Mouse (Mus musculus) megakaryocyte-erythroid progenitor cell, adult 5 weeks (primary cell): ENCODE results near the gene Fga. TPM values are rescaled to one million over a fixed set of nuclear protein-coding genes. Genes with fewer than 3 reads are reported as not detected.

Experiments
- polyA plus RNA-seq: library from polyadenylated mRNA; stranded (reverse); fragments of >175 nt; gene quantifications from 2 replicates; pipeline ENCODE4 v1.2.3, GENCODE M21; 2012

The Fga gene
- polyA plus RNA-seq, result not detected in 2 replicates

DNA sequence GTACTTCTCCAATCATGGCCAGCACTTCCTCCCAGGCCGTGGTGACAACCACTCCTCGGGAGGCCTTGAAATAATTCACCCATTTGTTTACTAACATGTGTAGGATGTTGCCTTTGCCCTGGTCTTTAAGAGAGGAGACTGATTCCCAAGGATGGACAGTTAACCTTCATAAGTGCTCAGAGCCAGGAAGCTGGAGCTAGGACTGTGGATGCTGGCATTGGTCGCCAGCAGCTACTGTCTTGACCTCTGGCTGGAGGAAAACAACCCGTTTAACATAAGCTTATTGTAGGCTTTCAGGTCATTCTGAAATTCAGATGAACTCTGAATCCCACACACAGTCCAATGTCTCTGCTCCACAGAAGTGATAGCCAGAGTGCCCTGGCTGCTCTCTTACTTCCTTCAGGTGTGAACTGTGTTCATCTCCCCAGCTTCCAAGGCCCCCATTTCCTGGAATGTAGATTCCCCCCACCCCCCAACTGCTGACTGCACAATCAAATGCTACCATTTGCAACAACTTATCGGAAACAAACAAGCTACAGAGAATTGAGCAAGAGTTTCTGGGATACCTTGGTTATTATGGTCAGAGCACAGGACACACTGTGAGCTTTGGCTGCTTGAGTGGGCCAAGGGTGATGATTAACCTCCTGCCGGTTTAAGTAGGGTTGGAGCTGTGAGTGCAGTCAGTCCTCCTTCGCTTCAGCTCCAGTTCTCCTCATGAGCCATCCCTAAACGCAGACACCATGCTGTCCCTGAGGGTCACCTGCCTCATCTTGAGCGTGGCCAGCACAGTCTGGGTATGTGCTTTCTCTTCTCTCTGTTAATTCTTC lies at the start of gene Fga:
TSS of gene Fga (plus strand) at position 602 of the 827 bp plus-strand sequence.

GRCm38 (mm10) chr3:83007557-83007956 lies 18.3 kb upstream of the Fga start, which contains the start of gene Fgg:
TSS of gene Fgg (plus strand) at chr3:83007724.

GRCm38 (mm10) chr3:83049680-83050079 lies 23.8 kb downstream of the Fga start, which contains the start of gene Fgb:
TSS of gene Fgb (minus strand) at chr3:83049863.

DNA sequence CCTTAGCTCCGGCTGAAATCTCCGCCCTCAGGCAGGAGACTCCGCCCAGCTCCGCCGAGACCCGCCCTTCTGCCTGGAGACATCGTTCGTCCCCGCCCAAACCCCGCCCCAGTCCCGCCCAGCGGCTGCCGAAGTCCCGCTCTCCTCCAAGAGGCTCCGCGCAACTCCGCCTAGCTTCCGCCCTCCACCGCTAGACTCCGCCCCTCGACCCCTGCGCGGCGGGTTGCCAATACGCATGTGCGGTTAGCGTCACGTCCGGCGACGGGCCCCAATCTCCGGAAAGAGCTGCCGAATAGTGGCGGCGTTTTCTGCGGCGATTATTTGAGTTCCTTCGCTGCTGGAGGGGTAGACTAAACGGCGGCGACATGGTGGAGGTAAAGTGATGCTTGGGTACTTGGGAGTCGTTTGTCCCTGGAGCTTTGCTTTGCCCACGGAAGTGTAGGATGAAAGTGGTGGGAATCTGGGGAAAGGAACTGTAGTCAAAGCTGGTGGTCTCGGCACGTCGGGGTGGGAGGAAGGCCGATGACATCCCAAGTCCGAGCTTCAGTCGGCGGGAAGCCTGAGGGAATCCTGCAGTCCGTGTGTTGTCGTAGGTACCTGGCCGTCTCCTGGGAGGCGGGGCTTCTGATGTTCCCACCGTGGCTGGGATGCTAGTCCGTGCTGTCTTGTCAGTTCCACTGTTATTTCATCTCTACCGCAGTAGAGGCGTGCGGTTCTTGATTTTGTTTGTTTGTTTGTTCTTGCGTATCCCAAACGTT lies 29.6 kb downstream of the Fga start, which contains the start of gene Plrg1:
TSS of gene Plrg1 (plus strand) at position 242 of the 758 bp plus-strand sequence.

Other genes with a start within 250 kb of the Fga start
- gene Rbm46, start 149.6 kb upstream of the Fga start, polyA plus RNA-seq, result not detected in 2 replicates
- gene Lrat, start 122.1 kb upstream of the Fga start, polyA plus RNA-seq, result not detected in 2 replicates
- gene Fgg, start 18.4 kb upstream of the Fga start, polyA plus RNA-seq, result not detected in 2 replicates
- gene Fgb, start 23.8 kb downstream of the Fga start, polyA plus RNA-seq, result not detected in 2 replicates
- gene Plrg1, start 29.4 kb downstream of the Fga start, polyA plus RNA-seq, result 6.2 and 6.5 TPM in 2 replicates
- gene Dchs2, start 101.9 kb downstream of the Fga start, polyA plus RNA-seq, result not detected in 2 replicates